Mouse (Mus musculus): ENCODE data around the gene Apbb2. TPM values are rescaled to one million over a fixed set of nuclear protein-coding genes. Genes with fewer than 3 reads are reported as not detected.
"Not testable (repeated sequence)": the region's sequence is repeated elsewhere in the genome, so short reads cannot be mapped to it uniquely, and the experiment has no call there.

The Apbb2 gene
- total RNA-seq, 2 experiments from 2014 or later, result 1.3 TPM; not detected in 1

DNA sequence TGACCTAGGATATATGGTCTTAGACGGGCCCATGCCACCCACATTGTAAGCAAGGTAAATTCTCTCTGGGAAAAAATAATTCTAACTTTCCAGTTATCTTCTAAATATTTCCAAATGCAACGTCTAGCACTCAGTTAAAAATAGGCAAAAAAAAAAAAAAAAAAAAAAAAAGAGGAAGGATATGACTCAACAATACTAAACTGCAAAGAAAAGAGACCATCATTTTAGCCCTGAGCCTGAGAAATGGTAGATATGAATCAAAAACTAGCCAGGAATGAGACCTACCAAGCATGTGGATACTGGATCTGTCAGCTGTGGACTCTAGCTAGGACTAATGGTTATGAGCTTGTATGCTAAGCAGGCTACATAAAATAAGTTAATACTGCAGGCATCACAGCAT lies 338.9 kb downstream of the Apbb2 start:
- no peak for ATAC-seq (replicated peaks; ENCODE audit: low FRiP score, poor library complexity, severe bottlenecking)

DNA sequence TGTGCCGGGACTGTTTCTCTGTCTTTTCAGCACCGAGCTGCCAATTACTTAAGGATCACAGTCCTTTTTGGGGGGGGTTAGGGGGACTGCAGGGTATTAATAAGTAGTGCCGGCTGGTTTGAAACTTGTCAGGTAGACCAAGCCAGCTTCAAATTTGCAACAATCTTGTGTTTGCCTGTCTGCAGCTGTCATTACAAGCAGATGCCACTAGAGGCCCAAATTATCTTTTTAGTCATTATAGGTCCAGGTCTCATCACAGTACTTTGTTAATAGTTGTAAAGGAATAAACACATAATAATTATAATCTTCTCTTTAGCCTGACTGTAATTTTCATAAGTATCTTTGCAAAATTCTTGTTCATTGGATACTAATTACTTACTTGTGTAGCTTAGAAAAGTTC lies 344.2 kb downstream of the Apbb2 start:
- ATAC-seq (replicated peaks; ENCODE audit: low FRiP score, poor library complexity, severe bottlenecking), result no peak

DNA sequence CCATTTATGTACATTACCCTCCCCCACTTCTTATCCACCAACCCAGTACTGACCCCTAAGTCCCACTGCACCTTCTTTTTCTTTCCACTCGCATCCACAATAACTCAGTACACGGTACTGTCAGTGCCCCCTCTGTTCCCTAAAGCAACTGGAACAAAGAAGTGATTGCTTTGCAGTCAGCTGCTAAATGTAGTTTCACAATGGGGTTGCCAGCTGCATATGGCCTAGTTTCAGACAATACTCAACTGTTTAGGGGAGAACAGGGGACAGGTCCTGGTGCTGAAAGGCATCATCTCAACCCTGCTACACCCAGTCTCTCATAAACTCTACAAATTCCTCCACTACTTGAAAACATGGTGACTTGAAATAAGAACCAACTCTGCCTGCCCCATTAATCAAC lies 347.4 kb downstream of the Apbb2 start:
- ATAC-seq (replicated peaks; ENCODE audit: low FRiP score, poor library complexity, severe bottlenecking), result no peak

DNA sequence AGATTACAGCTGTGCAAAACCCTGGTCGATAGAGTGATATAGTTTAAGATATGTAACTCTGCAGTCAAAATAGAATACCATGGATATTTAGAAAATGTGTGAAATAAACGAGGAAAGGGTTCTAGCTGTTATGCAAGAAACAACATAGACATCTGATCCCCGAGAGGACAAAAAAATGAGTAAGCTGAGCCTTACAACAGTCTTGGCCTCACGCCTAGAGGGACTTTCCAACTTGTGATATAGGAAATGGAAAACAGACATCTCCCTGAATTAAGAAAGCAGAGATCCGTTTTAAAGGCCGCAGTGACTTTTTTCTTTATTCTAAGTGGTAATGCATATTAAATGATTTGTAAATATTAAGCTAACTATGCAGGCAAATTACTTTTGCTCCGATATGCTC lies 349.0 kb downstream of the Apbb2 start:
- no peak for ATAC-seq (replicated peaks; ENCODE audit: low FRiP score, poor library complexity, severe bottlenecking)

DNA sequence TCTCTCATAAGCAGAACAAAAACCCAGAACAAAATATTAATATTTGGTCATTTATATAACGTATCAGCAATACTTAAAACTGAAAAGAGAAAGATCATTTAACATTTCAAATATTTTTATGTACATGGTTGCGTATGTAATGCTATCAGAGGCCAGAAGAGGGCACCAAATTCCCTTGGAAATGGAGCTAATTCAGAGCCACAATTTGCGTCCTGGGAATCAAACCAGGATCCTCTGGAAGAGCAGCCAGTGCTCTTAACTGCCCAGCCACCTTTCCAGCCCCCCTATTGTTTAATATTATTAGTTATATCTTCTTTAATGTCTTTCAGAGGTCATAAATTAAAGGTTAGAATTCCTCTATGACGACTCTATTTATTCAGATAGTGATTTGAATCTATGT lies 355.2 kb downstream of the Apbb2 start:
- ATAC-seq (replicated peaks; ENCODE audit: low FRiP score, poor library complexity, severe bottlenecking), result no peak

DNA sequence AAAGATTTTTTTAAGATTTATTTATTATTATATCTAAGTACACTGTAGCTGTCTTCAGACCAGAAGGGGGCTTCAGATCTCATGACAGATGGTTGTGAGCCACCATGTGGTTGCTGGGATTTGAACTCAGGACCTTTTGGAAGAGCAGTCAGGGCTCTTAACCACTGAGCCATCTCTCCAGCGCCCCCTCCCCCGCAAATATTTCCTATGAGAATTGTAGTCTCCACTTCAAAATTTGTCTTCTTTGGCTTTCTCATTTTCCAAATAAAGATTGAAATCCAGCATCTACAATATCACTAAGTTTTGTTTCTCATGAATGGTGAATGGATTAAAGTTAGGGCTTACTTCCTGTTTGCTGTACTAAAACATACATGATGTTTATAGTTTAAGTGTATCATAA lies 356.1 kb downstream of the Apbb2 start:
- no peak for ATAC-seq (replicated peaks; ENCODE audit: low FRiP score, poor library complexity, severe bottlenecking)

DNA sequence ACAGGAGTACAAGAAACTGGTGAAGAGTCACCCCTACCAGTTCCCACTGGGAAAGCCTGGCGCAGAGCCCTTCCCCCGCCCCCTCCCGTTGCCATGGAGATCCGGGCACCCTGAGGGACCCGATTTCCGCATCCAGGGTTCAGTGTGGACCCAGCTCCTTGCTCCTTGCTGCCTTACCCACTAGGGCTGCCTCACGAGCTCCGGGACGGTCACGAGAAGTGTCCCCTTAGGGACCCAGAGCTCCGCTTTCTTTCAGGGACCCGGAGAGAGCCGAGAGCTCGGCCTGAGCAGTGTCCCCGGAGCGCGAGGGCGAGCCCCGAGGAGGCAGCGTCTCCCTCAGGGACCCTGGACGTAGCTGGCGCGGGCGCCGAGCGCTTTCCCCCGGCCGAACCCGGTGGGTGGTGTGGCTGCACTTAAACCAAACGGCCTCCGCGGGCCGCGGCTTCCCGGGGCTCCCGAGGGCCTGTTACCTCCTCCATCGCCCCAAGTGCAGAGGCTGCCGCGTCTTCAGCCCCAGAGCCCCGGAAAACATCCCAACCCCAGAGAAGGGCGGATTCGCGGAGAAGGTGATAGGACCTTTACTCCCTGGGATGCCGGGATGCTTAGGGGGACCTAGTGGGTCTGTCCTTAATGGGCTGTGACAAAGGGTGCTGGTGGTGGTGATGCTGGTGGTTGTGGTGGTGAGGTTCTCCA lies 358.7 kb downstream of the Apbb2 start, which contains the start of gene Nsun7:
Gene Nsun7, plus strand, starts transcription at position 142 of the 693 bp plus-strand sequence.
- ATAC-seq (replicated peaks; ENCODE audit: low FRiP score, poor library complexity, severe bottlenecking), result no peak

DNA sequence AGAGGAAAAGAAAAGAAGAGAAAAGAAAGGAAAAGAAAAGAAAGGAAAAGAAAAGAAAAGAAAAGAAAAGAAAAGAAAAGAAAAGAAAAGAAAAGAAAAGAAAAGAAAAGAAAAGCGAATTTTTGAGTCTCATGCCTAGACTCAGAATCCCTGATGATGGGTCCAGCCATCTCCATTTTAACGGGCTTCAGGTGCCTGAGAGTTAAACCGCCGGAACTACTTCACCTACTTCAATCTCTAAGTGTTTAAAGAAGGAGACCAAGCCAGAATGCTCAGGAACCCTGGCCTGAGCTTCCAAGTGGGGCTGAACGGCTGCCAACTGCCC lies 359.2 kb downstream of the Apbb2 start:
- ATAC-seq (replicated peaks; ENCODE audit: low FRiP score, poor library complexity, severe bottlenecking), result not testable (repeated sequence)

DNA sequence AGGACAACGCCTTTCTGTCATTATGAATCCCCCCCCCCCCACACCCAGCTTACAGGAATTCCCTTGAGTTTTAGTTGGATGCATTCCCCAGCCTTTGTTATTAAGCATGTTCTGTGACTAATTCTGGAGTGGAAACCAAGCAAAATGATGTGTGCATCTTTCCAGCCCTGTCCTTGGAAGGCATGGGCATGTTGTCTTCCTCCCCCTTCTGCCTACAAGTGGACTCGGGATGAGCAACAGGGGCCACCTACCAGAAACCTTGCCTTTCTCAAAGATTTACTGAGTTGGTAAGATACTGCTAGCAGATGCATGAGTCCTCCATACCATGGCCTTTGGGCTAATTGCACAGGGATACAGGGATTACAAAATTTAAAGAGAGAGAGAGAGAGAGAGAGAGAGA lies 359.6 kb downstream of the Apbb2 start:
- no peak for ATAC-seq (replicated peaks; ENCODE audit: low FRiP score, poor library complexity, severe bottlenecking)

DNA sequence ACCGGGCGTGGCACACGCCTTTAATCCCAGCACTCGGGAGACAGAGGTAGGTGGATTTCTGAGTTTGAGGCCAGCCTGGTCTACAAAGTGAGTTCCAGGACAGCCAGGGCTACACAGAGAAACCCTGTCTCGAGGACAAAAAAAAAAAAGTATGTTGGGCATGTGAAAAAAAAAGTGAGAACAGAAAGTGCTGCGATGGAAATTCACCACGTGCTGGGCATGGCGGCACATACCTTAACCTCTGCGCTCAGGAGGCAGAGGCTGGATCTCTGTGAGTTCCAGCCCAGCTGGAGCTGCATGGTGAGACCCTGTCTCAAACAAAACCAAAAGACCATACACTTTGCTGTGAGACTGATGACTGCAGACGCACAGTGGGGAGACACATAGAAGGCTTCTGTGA lies 363.5 kb downstream of the Apbb2 start:
- no peak for ATAC-seq (replicated peaks; ENCODE audit: low FRiP score, poor library complexity, severe bottlenecking)

DNA sequence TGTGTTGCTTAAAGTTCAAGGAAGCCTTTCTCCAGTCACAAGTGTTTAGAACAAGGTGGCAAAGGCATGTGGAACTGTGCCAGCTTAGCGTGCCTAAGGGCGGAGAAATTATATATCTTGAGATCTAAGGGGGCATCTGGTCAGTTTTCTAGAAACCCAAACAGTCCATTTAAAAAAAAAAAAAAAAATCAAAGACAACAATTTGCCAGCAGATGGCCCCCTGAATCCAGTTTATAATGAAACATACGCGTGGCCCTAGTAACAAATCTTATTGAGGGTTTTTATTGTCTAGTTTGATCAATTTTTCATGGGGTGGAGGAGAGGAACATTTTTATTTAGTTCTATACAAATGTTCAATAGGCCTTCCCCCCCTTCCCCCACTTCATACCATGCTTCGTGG lies 365.4 kb downstream of the Apbb2 start:
- no peak for ATAC-seq (replicated peaks; ENCODE audit: low FRiP score, poor library complexity, severe bottlenecking)

Other genes starting within 250 kb of the Apbb2 start
- gene Uchl1, start 57.3 kb upstream of the Apbb2 start, total RNA-seq (2015; ENCODE audit: low replicate concordance), result 7.2 TPM in 1 of 2 replicates, not detected in the other
- gene Uchl1, start 57.3 kb upstream of the Apbb2 start, total RNA-seq (2017; ENCODE audit: low replicate concordance), result 0.39 TPM in 1 of 2 replicates, not detected in the other
- gene Limch1, start 127.0 kb upstream of the Apbb2 start, total RNA-seq (2015; ENCODE audit: low replicate concordance), result not detected in 2 replicates
- 0.39 TPM in 1 of 2 replicates, not detected in the other for gene Limch1, start 127.0 kb upstream of the Apbb2 start, total RNA-seq (2017; ENCODE audit: low replicate concordance)